Mouse (Mus musculus) E14TG2a.4 (cell line): ENCODE results near the gene Rab3gap2.

Experiments used
- CTCF ChIP-seq: conservative IDR thresholded peaks from 2 replicates; pipeline ENCODE4 v1.5.1; 2014; ENCODE audit warnings: low read length
- NANOG ChIP-seq: IDR thresholded peaks from 2 replicates; pipeline ENCODE4 v1.6.1; 2014; ENCODE audit warnings: borderline replicate concordance, low read length, mixed read lengths
- POU5F1 ChIP-seq: IDR thresholded peaks from 2 replicates; pipeline ENCODE4 v1.6.1; 2014; ENCODE audit warnings: low read length, borderline replicate concordance

GRCm38 (mm10) chr1:185285171-185285570, 81.3 kb downstream of the Rab3gap2 start:
- TF ChIP-seq CTCF (no peak), POU5F1 (no peak), NANOG (no peak)
